Mouse (Mus musculus) thymus, adult 2 months (tissue): Measurements from ENCODE around the gene Efcc1. TPM values are rescaled to one million over a fixed set of nuclear protein-coding genes. Genes with fewer than 3 reads are reported as not detected.

Experiments
- DNase-seq: peaks from one replicate; pipeline ENCODE4 v3.0.0; 2021
- H3K27ac ChIP-seq: fragments of 200-500 bp; 2 replicates; pipeline ENCODE4 v1.5.1; 2012; ENCODE audit warnings: low read length, control low read depth; ENCODE audit not compliant: control insufficient read depth, insufficient read depth
- H3K27me3 ChIP-seq: fragments of 200-500 bp; 2 replicates; pipeline ENCODE4 v1.6.1; 2012; ENCODE audit warnings: mild to moderate bottlenecking, low read length, moderate library complexity, mixed read lengths; ENCODE audit not compliant: control insufficient read depth, insufficient read depth
- H3K36me3 ChIP-seq: fragments of 200-500 bp; 2 replicates; pipeline ENCODE4 v1.6.1; 2012; ENCODE audit warnings: mild to moderate bottlenecking, low read length, moderate library complexity; ENCODE audit not compliant: control insufficient read depth, insufficient read depth
- H3K4me1 ChIP-seq: fragments of 200-500 bp; replicated peaks from 2 replicates; pipeline ENCODE4 v1.6.1; 2012; ENCODE audit warnings: low read length; ENCODE audit not compliant: control insufficient read depth, insufficient read depth
- H3K4me3 ChIP-seq: fragments of 200-500 bp; 2 replicates; pipeline ENCODE4 v1.5.1; 2012; ENCODE audit warnings: mild to moderate bottlenecking, low read length, control low read depth, moderate library complexity; ENCODE audit not compliant: control insufficient read depth, insufficient read depth
- CTCF ChIP-seq: fragments of 200-500 bp; IDR thresholded peaks from 2 replicates; pipeline ENCODE4 v1.5.1; 2012; ENCODE audit warnings: mild to moderate bottlenecking, control low read depth, low read length, moderate library complexity, borderline replicate concordance; ENCODE audit not compliant: control insufficient read depth, poor library complexity, insufficient read depth; ENCODE audit errors: extremely low read depth
- POLR2A ChIP-seq: fragments of 200-500 bp; IDR thresholded peaks from 2 replicates; pipeline ENCODE4 v1.6.1; 2012; ENCODE audit warnings: mild to moderate bottlenecking, low read length, control low read depth, moderate library complexity; ENCODE audit not compliant: control insufficient read depth, poor library complexity, insufficient read depth; ENCODE audit errors: extremely low read depth
- WGBS: fragments of 180-500 bp; shearing (Covaris S2); methylation state at CpG from one replicate; pipeline ENCODE4 v1.1.7; 2018; 5-methylcytosine and 5-hydroxymethylcytosine counted together
- polyA plus RNA-seq: library from polyadenylated mRNA; depleted of rRNA; stranded (reverse); fragments of >200 nt; gene quantifications from 2 replicates; pipeline ENCODE4 v1.2.3, GENCODE M21; 2012

Gene Efcc1
- polyA plus RNA-seq, 1 experiment = 0.55 TPM

DNA sequence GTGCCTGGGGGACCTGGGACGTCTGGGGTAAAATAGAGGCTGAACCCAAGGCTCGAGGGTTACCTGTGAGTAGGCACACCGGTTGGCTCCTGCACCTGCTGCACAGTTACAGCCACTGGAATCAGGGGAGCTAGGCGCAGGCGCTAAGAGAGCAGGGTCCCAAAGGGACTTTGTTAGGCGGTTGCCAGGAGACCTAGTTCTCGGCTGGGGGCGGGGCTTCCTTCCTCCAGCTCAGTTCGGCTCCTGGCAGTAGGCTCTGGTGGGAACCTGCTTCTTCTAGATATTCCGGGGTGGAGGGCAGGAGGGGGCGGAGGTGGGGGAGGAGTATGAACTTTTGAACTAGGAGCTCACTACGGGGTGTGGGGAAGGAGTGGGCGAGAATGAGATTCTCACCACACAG, 8.0 kb upstream of the Efcc1 start:
- H3K27me3 ChIP-seq = no peaks in the 10 kb centered on the region
- DNase-seq = peak; percentile 39
- no peak overlapping the region for H3K4me3 ChIP-seq
- no peak overlapping the region for H3K27ac ChIP-seq
- no peak for TF ChIP-seq POLR2A
- no peak for TF ChIP-seq CTCF
- 6% methylated on average over 13 of the region's 13 CpGs for WGBS
- peaks cover 16% of the 10 kb centered on the region for H3K4me1 ChIP-seq
- no peaks in the 10 kb centered on the region for H3K36me3 ChIP-seq

DNA sequence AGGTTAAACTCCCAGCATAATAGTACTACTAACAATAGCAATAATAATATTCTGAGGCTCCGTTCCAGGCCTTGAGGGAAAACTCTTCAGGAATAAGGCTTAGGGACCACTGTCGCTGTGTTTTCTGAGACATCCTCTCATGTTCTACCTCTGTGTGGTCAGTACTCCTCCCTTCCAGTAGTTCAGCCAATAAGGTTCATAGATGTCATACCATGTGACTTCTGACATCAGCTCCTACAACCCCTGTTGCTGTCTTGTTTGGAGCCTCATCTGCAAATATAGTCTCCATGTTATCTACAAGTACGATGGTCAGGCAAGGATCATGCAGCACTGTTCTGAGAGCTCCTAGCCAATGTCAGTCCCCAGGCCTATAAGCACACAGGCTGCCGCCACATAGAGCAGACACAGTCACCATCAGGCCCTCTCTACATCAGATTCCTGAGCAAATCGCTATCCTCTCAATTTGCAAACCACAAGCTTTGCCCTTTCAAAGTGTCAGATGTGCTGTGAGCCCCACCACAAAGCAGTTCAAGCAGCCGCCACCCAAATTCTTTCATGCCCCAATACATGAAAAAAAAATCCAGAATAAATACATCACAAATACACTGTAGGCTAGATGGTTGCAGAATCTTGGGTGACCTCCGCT, 5.3 kb upstream of the Efcc1 start:
- H3K4me3 ChIP-seq = no peak overlapping the region
- WGBS = 48% methylated on average over 7 of the region's 7 CpGs
- TF ChIP-seq CTCF = no peak
- TF ChIP-seq POLR2A = no peak
- H3K27ac ChIP-seq = no peak overlapping the region
- H3K27me3 ChIP-seq = peaks cover 5% of the 10 kb centered on the region; the same call in 1 of the 2 replicates
- H3K36me3 ChIP-seq = no peaks in the 10 kb centered on the region
- H3K4me1 ChIP-seq = peaks cover 16% of the 10 kb centered on the region
- no peak for DNase-seq

DNA sequence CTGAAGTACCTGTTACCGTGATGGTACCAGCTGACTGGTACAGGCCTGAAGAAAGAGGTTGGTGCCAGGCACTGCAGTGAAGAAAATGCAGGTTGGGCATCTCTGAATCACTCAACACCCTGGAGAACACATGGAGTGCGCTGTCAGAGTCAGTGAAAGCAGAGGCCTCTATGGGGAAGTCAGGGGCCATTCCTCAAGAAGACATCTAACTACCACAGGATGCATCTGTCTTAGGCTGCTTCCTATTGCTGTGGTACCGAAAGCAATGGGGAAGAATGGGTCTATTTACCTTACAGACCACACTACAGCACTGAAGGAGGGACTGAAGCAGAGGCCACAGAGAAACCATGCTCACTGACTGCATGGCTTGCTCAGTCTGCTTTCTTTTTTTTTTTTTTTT, 2.6 kb upstream of the Efcc1 start:
- H3K36me3 ChIP-seq = no peaks in the 10 kb centered on the region
- 18% methylated on average over 3 of the region's 3 CpGs for WGBS
- no peak for DNase-seq
- H3K27me3 ChIP-seq = peaks cover 19% of the 10 kb centered on the region; the same call in 1 of the 2 replicates
- H3K27ac ChIP-seq = no peak overlapping the region
- H3K4me1 ChIP-seq = peaks cover 9% of the 10 kb centered on the region; the same call in 1 of the 2 replicates
- no peak overlapping the region for H3K4me3 ChIP-seq
- TF ChIP-seq CTCF (no peak), POLR2A (no peak)

DNA sequence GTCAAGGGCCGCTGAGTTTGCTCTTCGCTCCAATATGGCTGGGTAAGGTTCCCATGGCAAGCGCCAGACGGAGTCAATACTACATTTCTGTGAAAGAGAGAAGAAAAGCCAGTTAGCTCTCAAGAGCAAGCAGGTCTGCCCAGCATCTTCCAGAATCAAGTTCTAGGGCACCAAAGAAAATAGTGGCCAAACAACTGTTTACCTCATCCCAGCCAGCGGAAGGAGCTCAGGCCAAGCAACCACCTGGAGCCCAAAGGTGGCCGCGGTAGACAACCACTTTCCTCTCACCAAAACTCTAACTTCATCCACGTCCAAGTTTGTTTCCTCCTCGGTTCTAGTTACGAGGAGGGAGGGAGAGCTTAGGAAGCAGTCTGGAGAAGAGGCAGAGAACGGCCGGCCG, 528 bp upstream of the Efcc1 start:
- Histone ChIP-seq H3K27me3 (peaks cover 19% of the 10 kb centered on the region; the same call in 1 of the 2 replicates), H3K4me1 (peaks cover 5% of the 10 kb centered on the region; the same call in 1 of the 2 replicates), H3K36me3 (no peaks in the 10 kb centered on the region), H3K27ac (no peak overlapping the region), H3K4me3 (no peak overlapping the region)
- TF ChIP-seq POLR2A = no peak
- TF ChIP-seq CTCF = no peak
- WGBS = 54% methylated on average over 13 of the region's 13 CpGs
- no peak for DNase-seq

DNA sequence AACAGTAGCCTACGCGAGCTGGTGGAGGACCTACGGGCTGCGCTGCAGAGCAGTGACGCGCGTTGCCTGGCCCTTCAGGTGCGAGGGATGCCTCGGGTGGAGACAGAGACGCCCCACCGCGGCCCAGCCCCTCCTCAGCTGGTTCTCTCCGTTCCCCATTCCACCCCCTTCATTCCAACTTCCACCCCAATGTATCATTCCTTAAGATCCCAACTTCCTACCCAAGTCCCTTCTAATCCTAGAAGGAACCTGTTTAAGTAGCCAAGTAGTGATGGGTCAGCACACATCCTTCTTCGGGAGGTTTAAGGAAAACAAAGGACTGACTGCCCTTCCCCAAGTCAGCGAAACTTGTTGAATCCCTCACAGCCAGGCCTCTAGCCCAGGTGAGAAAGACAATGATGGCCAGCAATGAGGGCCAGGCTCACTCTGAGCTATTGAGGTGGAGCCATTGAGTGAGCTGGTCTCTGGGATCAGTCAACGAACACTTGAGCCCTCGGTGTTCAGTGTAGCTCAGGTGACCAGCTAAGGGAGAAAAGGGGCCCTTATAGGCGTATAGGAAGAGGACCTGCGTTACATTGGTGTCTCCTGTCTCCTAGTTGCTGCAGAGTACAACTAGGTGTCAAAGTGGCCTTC, 910 bp downstream of the Efcc1 start:
- TF ChIP-seq CTCF = no peak
- no peak for TF ChIP-seq POLR2A
- Histone ChIP-seq H3K36me3 (no peaks in the 10 kb centered on the region), H3K27me3 (peaks cover 19% of the 10 kb centered on the region; the same call in 1 of the 2 replicates), H3K27ac (no peak overlapping the region), H3K4me3 (no peak overlapping the region), H3K4me1 (peaks cover 5% of the 10 kb centered on the region; the same call in 1 of the 2 replicates)
- 8% methylated on average over 19 of the region's 19 CpGs for WGBS
- DNase-seq = no peak

DNA sequence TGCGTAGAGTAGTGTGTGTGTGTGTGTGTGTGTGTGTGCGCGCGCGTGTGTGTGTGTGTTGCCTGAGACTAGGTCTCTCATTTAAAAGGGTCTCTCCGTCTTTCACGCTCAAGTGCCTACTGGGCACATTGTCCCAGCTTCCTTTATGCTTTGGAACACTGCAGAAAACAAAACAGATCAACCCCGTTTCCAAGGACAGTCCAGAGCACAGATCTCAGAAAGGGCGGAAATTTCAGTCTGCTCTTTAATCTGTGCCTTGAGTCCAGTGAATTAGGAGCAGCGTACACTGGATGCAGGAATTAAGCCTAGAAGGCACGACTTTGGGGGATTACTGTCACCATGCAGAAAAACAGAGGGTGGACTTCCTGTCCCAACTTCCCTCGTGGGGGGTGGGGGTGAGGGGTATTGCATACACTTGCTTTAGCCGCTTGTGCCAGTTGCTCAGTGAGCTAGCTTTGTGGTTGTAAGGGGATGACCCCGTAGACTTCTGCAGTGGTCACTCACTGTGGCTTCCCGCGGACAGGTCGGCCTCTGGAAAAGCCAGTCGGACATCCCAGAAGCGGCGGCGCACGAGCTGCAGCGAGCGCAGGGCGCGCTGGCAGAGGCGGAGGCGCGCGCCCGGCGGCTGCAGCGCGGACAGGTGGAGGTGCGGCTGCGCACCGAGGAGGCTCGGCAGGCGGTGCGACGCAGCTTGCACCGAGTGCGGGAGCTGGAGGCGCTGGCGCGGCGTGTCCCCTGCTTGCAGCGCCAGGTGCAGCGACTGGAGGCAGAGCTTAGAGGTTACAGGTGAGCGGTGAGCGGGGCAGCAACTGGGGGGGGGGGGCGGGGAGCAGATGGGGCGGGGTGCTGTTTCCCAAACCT, 1.7 kb downstream of the Efcc1 start:
- peaks cover 5% of the 10 kb centered on the region; the same call in 1 of the 2 replicates for H3K4me1 ChIP-seq
- TF ChIP-seq CTCF = no peak
- TF ChIP-seq POLR2A = no peak
- 6% methylated on average over 53 of the region's 53 CpGs for WGBS
- peaks cover 19% of the 10 kb centered on the region; the same call in 1 of the 2 replicates for H3K27me3 ChIP-seq
- no peak overlapping the region for H3K27ac ChIP-seq
- no peak for DNase-seq
- 0 out of 2 replicates have a peak overlapping the region, but pooled peaks have one; percentile 2 for H3K4me3 ChIP-seq
- H3K36me3 ChIP-seq = no peaks in the 10 kb centered on the region
